Mouse (Mus musculus): ENCODE data around the gene Grip1. TPM values are rescaled to one million over a fixed set of nuclear protein-coding genes. Genes with fewer than 3 reads are reported as not detected.

The Grip1 gene
- total and polyA plus RNA-seq, 2 experiments: under 0.01 to 0.02 TPM

DNA sequence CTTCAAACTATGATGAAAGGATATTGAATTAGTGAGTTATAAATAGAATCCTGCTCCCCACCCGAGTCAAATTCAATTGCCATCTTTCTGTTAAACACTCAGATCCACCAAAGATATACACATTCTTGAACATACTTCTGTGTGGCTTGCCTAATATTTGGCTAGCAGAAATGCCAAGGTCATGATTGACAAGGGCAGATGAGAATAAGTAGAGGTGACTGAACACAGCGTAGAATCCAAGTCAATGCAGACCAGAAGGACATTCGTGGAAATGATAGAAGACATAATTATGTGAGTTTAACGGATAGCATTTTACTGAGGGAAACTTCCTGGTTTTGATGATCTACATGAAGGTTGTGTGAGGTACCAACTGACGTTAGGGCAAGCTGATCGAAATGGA is 153.9 kb downstream of the Grip1 start:
- no peak overlapping the region for H3K4me3 ChIP-seq (ENCODE audit: insufficient read depth, low read depth, low read length)
- WGBS: 83% methylated on average over 6 of the region's 6 CpGs

DNA sequence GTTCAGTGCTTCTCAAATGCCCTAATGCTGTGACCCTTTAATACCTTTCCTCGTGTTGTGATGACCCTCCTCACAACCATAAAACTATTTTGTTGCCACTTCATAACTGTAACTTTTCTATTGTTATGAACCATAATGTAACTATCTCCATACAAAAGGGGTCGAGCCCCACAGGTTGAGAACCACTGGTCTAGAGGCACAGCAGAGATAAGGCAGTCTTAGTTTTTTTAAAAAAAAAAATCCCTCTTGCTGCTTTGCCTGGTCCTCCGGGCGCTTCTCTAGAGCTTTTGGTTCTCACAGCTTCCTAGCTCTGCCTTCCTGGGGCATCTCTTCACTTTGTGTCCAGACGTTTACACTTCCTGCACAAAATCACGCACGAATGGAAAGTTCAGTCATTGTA is 155.4 kb downstream of the Grip1 start:
- no peaks in the 10 kb centered on the region for H3K36me3 ChIP-seq (ENCODE audit: control insufficient read depth, insufficient read depth, low read length)
- H3K27ac ChIP-seq (replicated peaks; ENCODE audit: insufficient read depth, low read depth, low read length): no peak overlapping the region
- DNase-seq (ENCODE audit: extremely low read depth, low read depth, low spot score): no peak
- no peak overlapping the region for H3K9ac ChIP-seq (ENCODE audit: low read depth, low read length)
- WGBS: 80% methylated on average over 7 of the region's 7 CpGs
- no peak overlapping the region for H3K4me3 ChIP-seq (ENCODE audit: insufficient read depth, low read depth, low read length)
- H3K27me3 ChIP-seq (ENCODE audit: control insufficient read depth, insufficient read depth, low read length): no peaks in the 10 kb centered on the region
- no peaks in the 10 kb centered on the region for H3K4me1 ChIP-seq (ENCODE audit: control insufficient read depth, insufficient read depth, low read length)
- H3K79me2 ChIP-seq (ENCODE audit: control insufficient read depth, insufficient read depth, low read length): no peaks in the 10 kb centered on the region
- TF ChIP-seq POLR2A (IDR thresholded peaks at IDR 0.05; ENCODE audit: extremely low read depth, insufficient read depth, low read length): no peak
- TF ChIP-seq CTCF (IDR thresholded peaks at IDR 0.05; ENCODE audit: low read depth, low read length): no peak

More for the DNA sequence above, 153.9 kb downstream of the Grip1 start:
- Histone ChIP-seq H3K4me1 (ENCODE audit: control insufficient read depth, insufficient read depth, low read length) (no peaks in the 10 kb centered on the region), H3K36me3 (ENCODE audit: control insufficient read depth, insufficient read depth, low read length) (no peaks in the 10 kb centered on the region), H3K27me3 (ENCODE audit: control insufficient read depth, insufficient read depth, low read length) (no peaks in the 10 kb centered on the region), H3K27ac (replicated peaks; ENCODE audit: insufficient read depth, low read depth, low read length) (no peak overlapping the region), H3K79me2 (ENCODE audit: control insufficient read depth, insufficient read depth, low read length) (no peaks in the 10 kb centered on the region), H3K9ac (ENCODE audit: low read depth, low read length) (no peak overlapping the region)
- TF ChIP-seq POLR2A (IDR thresholded peaks at IDR 0.05; ENCODE audit: extremely low read depth, insufficient read depth, low read length) (no peak), CTCF (IDR thresholded peaks at IDR 0.05; ENCODE audit: low read depth, low read length) (no peak)
- DNase-seq (ENCODE audit: extremely low read depth, low read depth, low spot score): no peak

DNA sequence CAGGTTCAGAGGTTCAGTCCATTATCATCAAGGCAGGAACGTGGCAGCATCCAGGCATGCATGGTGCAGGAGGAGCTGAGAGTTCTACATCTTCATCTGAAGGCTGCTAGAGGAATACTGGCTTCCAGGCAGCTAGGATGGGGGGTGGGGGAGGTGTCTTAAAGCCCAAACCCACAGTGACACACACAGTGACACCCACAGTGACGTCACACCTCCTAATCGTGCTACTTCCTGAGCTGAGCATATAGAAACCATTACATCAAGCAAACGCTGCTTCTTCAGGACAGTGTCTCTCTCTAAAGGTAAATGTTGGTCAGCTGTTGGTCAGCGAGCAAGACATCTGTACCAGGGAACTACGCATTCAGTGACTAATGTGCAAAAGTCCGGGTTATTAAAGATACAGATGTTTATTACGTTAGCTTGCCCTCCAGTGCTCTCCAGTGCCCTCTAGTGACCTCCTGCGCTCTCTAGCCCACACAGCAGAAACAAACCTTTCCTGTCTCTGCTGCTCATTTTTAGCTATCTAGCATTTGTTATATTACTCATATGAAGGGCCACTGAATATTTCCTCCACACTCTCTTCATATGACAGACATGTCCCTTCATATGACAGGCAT is 156.8 kb downstream of the Grip1 start:
- Histone ChIP-seq H3K4me3 (ENCODE audit: insufficient read depth, low read depth, low read length) (no peak overlapping the region), H3K27ac (replicated peaks; ENCODE audit: insufficient read depth, low read depth, low read length) (no peak overlapping the region), H3K9ac (ENCODE audit: low read depth, low read length) (no peak overlapping the region), H3K36me3 (ENCODE audit: control insufficient read depth, insufficient read depth, low read length) (no peaks in the 10 kb centered on the region), H3K27me3 (ENCODE audit: control insufficient read depth, insufficient read depth, low read length) (no peaks in the 10 kb centered on the region), H3K79me2 (ENCODE audit: control insufficient read depth, insufficient read depth, low read length) (no peaks in the 10 kb centered on the region), H3K4me1 (ENCODE audit: control insufficient read depth, insufficient read depth, low read length) (peaks cover 4% of the 10 kb centered on the region)
- 36% methylated on average over 9 of the region's 9 CpGs for WGBS
- DNase-seq (ENCODE audit: extremely low read depth, low read depth, low spot score): peak; percentile 10
- TF ChIP-seq CTCF (IDR thresholded peaks at IDR 0.05; ENCODE audit: low read depth, low read length) (peak; percentile 70), POLR2A (IDR thresholded peaks at IDR 0.05; ENCODE audit: extremely low read depth, insufficient read depth, low read length) (no peak)

DNA sequence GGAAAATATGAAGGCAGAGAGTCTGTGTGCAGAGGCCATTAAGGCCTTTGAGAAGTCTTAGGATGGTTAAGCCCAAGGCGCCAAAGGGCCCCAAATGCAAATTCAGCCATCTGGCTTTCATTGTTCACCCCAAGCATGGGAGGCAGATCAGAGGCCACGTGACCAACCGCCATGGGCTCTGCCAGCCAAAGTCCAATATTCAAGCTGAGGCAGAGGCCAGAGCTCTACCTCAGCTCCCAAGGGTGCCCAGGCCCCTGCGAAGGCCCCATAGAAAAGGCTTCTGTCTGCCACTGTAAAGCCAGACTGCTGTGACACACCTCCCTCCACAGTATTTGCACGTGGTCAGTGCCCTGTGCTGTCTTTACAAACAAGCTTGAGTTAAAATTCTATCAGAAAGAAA is 158.4 kb downstream of the Grip1 start:
- no peak for DNase-seq (ENCODE audit: extremely low read depth, low read depth, low spot score)
- 85% methylated on average over 5 of the region's 5 CpGs for WGBS
- Histone ChIP-seq H3K36me3 (ENCODE audit: control insufficient read depth, insufficient read depth, low read length) (no peaks in the 10 kb centered on the region), H3K4me1 (ENCODE audit: control insufficient read depth, insufficient read depth, low read length) (peaks cover 7% of the 10 kb centered on the region), H3K79me2 (ENCODE audit: control insufficient read depth, insufficient read depth, low read length) (no peaks in the 10 kb centered on the region), H3K27ac (replicated peaks; ENCODE audit: insufficient read depth, low read depth, low read length) (no peak overlapping the region), H3K4me3 (ENCODE audit: insufficient read depth, low read depth, low read length) (no peak overlapping the region), H3K9ac (ENCODE audit: low read depth, low read length) (no peak overlapping the region), H3K27me3 (ENCODE audit: control insufficient read depth, insufficient read depth, low read length) (no peaks in the 10 kb centered on the region)
- TF ChIP-seq POLR2A (IDR thresholded peaks at IDR 0.05; ENCODE audit: extremely low read depth, insufficient read depth, low read length) (no peak), CTCF (IDR thresholded peaks at IDR 0.05; ENCODE audit: low read depth, low read length) (no peak)

DNA sequence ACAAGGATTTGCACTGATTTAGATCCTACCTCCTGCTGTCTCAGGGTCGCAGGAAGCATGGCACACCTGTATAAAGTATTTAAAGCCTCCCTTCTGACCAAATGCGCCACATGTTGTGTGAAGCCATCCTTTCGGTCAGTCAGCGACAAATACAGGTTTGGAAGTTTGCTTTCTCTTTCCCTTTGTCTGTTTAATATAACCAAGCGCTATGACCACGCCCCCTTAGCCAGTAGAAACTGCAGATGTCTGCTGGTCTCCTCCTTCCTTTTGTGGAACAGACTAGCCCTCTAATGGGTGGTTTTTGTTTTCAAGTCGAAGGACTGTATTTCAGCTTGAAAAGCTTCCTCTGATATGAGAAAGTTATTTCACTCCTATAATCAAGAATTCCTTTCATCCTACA is 161.1 kb downstream of the Grip1 start:
- TF ChIP-seq POLR2A (IDR thresholded peaks at IDR 0.05; ENCODE audit: extremely low read depth, insufficient read depth, low read length): no peak
- no peak for TF ChIP-seq CTCF (IDR thresholded peaks at IDR 0.05; ENCODE audit: low read depth, low read length)
- peak; percentile 26 for DNase-seq (ENCODE audit: extremely low read depth, low read depth, low spot score)
- Histone ChIP-seq H3K79me2 (ENCODE audit: control insufficient read depth, insufficient read depth, low read length) (no peaks in the 10 kb centered on the region), H3K27ac (replicated peaks; ENCODE audit: insufficient read depth, low read depth, low read length) (no peak overlapping the region), H3K4me1 (ENCODE audit: control insufficient read depth, insufficient read depth, low read length) (peaks cover 7% of the 10 kb centered on the region), H3K4me3 (ENCODE audit: insufficient read depth, low read depth, low read length) (peak overlapping the region; percentile 42), H3K9ac (ENCODE audit: low read depth, low read length) (no peak overlapping the region), H3K36me3 (ENCODE audit: control insufficient read depth, insufficient read depth, low read length) (no peaks in the 10 kb centered on the region), H3K27me3 (ENCODE audit: control insufficient read depth, insufficient read depth, low read length) (no peaks in the 10 kb centered on the region)
- WGBS: 24% methylated on average over 7 of the region's 7 CpGs

DNA sequence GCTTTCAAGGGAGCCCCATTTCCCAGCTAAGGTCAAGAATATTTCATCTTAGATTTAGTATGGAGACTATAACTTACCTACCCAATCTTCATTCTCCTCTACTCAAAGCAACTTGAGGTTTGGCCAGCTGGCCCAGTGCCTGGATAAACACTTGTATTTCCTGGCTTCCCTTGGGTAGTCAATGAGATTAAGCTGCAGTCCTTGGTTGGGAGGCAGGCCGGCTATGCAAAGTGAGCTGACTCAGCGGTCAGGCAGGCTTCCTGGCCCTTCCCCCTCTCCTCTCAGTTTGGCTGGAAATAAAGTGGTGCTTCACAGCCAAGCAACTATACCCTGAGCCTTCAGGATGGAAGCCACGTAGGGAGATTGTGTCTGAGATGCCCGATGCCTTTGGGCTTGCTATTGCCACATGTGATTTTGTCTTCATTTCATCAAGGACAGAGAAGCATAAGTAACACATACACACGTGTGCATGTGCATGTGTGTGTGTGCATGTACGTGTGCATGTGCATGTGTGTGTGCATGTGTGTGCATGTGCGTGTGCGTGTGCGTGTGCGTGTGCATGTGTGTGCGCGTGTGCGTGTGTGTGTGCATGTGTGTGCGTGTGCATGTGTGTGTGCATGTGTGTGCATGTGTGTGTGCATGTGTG is 161.7 kb downstream of the Grip1 start:
- 68% methylated on average over 14 of the region's 14 CpGs for WGBS
- TF ChIP-seq POLR2A (IDR thresholded peaks at IDR 0.05; ENCODE audit: extremely low read depth, insufficient read depth, low read length) (no peak), CTCF (IDR thresholded peaks at IDR 0.05; ENCODE audit: low read depth, low read length) (no peak)
- H3K27ac ChIP-seq (replicated peaks; ENCODE audit: insufficient read depth, low read depth, low read length): no peak overlapping the region
- no peaks in the 10 kb centered on the region for H3K27me3 ChIP-seq (ENCODE audit: control insufficient read depth, insufficient read depth, low read length)
- H3K9ac ChIP-seq (ENCODE audit: low read depth, low read length): no peak overlapping the region
- H3K79me2 ChIP-seq (ENCODE audit: control insufficient read depth, insufficient read depth, low read length): no peaks in the 10 kb centered on the region
- H3K36me3 ChIP-seq (ENCODE audit: control insufficient read depth, insufficient read depth, low read length): no peaks in the 10 kb centered on the region
- peaks cover 7% of the 10 kb centered on the region for H3K4me1 ChIP-seq (ENCODE audit: control insufficient read depth, insufficient read depth, low read length)
- H3K4me3 ChIP-seq (ENCODE audit: insufficient read depth, low read depth, low read length): no peak overlapping the region
- peak; percentile 76 for DNase-seq (ENCODE audit: extremely low read depth, low read depth, low spot score)

All from liver, adult 2 months (tissue).